Mouse (Mus musculus) G1E (cell line): Measurements from ENCODE around the gene Fthl17b. TPM values are rescaled to one million over a fixed set of nuclear protein-coding genes. Genes with fewer than 3 reads are reported as not detected.
"Not testable (repeated sequence)": the region's sequence is repeated elsewhere in the genome, so short reads cannot be mapped to it uniquely, and the experiment has no call there.

Experiments
- ATAC-seq: 2 replicates; pipeline ENCODE4 v1.8.0; 2016; ENCODE audit warnings: mild to moderate bottlenecking; ENCODE audit not compliant: insufficient number of reproducible peaks, poor library complexity, low FRiP score, severe bottlenecking; ENCODE audit errors: extremely low read depth
- DNase-seq: peaks from one replicate; pipeline ENCODE4 v3.0.0; 2012; ENCODE audit warnings: low spot score
- H3K27me3 ChIP-seq: 2 replicates; pipeline ENCODE4 v1.6.1; 2012; ENCODE audit warnings: mild to moderate bottlenecking, low read length, inconsistent platforms; ENCODE audit not compliant: insufficient read depth
- H3K36me3 ChIP-seq: replicated peaks from 2 replicates; pipeline ENCODE3; 2012; ENCODE audit warnings: mild to moderate bottlenecking, inconsistent platforms
- H3K4me1 ChIP-seq: 2 replicates; pipeline ENCODE4 v1.6.1; 2012; ENCODE audit warnings: low read depth, low read length, inconsistent platforms, mixed read lengths; ENCODE audit not compliant: insufficient read depth
- H3K4me3 ChIP-seq: 2 replicates; pipeline ENCODE4 v1.5.1; 2012; ENCODE audit warnings: low read depth, mild to moderate bottlenecking, inconsistent platforms, low read length, moderate library complexity, mixed read lengths
- H3K9me3 ChIP-seq: replicated peaks from 2 replicates; pipeline ENCODE4 v1.6.1; 2012; ENCODE audit warnings: inconsistent platforms
- CTCF ChIP-seq: IDR thresholded peaks from 2 replicates; pipeline ENCODE4 v1.5.1; 2012; ENCODE audit warnings: low read depth, low read length, inconsistent platforms, mixed read lengths
- GATA1 ChIP-seq: IDR thresholded peaks from 2 replicates; pipeline ENCODE4 v1.6.1; 2012; ENCODE audit warnings: borderline replicate concordance, low read length, inconsistent platforms, mixed read lengths
- GATA2 ChIP-seq: IDR thresholded peaks from 2 replicates; pipeline ENCODE4 v1.6.1; 2012; ENCODE audit warnings: low read depth, low read length, inconsistent platforms, borderline replicate concordance
- POLR2AphosphoS5 ChIP-seq: IDR thresholded peaks from 2 replicates; pipeline ENCODE4 v1.6.1; 2012; ENCODE audit warnings: low read depth, low read length, inconsistent platforms; ENCODE audit not compliant: insufficient replicate concordance
- TAL1 ChIP-seq: conservative IDR thresholded peaks from 2 replicates; pipeline ENCODE4 v1.6.1; 2012; ENCODE audit warnings: low read depth, low read length, inconsistent platforms, mixed read lengths
- polyA plus RNA-seq: library from polyadenylated mRNA; stranded (reverse); fragments of >175 nt; gene quantifications from 2 replicates; pipeline ENCODE4 v1.2.3, GENCODE M21; 2012
- total RNA-seq, 2 experiments: library from RNA; stranded (forward) in 1 of 2; stranded (reverse) in 1 of 2; fragments of 200-1000 nt in 1 of 2; fragments of >200 nt in 1 of 2; fragmentation: Nextera tagmentation in 1 of 2; gene quantifications; 2 replicates each; pipeline ENCODE4 v1.2.3; 2014 to 2017

Fthl17b gene
- total RNA-seq (2014; fragmentation: Nextera tagmentation) (not detected in 2 replicates), total RNA-seq (2017) (not detected in 2 replicates), polyA plus RNA-seq (not detected in 2 replicates)

DNA sequence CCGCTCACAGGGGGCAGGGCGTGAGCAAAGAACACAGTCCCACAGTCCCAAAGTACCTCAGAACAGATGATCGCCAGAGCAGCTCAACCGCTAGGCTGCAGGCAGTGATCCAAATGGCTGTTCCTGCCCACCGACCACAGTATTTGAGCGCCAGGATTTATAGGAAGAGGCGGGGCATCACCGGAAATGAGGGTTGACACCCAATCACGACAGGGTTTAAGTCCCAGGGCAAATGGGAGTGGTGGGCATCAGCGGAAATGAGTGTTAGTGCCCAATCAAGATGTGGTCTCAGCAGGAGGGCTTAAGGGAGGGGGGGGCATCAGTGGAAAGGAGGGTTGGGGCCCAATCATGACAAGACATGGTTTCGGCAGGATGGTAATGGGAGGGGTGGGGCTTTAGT, at the start of gene Fthl17b:
Gene Fthl17b, minus strand, starts transcription at position 101 of the 400 bp plus-strand sequence.
- H3K9me3 ChIP-seq, ATAC-seq, H3K27me3 ChIP-seq, H3K4me1 ChIP-seq, H3K36me3 ChIP-seq, DNase-seq, H3K4me3 ChIP-seq: not testable (repeated sequence)

DNA sequence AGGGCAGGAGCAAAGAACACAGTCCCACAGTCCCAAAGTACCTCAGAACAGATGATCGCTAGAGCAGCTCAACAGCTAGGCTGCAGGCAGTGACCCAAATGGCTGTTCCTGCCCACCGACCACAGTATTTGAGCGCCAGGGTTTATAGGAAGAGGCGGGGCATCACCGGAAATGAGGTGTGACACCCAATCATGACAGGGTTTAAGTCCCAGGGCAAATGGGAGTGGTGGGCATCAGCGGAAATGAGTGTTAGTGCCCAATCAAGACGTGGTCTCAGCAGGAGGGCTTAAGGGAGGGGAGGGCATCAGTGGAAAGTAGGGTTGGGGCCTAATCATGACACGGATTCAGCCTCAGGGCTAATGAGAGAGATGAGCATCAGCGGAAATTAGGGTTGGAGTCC, 23.9 kb upstream of the Fthl17b start, which contains the start of gene Fthl17d:
Gene Fthl17d, minus strand, starts transcription at position 101 of the 400 bp plus-strand sequence.
- H3K4me1 ChIP-seq, H3K9me3 ChIP-seq, H3K27me3 ChIP-seq, DNase-seq, H3K36me3 ChIP-seq, ATAC-seq, H3K4me3 ChIP-seq: not testable (repeated sequence)

DNA sequence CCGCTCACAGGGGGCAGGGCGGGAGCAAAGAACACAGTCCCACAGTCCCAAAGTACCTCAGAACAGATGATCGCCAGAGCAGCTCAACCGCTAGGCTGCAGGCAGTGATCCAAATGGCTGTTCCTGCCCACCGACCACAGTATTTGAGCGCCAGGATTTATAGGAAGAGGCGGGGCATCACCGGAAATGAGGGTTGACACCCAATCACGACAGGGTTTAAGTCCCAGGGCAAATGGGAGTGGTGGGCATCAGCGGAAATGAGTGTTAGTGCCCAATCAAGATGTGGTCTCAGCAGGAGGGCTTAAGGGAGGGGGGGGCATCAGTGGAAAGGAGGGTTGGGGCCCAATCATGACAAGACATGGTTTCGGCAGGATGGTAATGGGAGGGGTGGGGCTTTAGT, 13.7 kb upstream of the Fthl17b start, which contains the start of gene Fthl17c:
Gene Fthl17c, minus strand, starts transcription at position 101 of the 400 bp plus-strand sequence.
- H3K4me1 ChIP-seq, H3K36me3 ChIP-seq, DNase-seq, H3K4me3 ChIP-seq, ATAC-seq, H3K27me3 ChIP-seq, H3K9me3 ChIP-seq: not testable (repeated sequence)

DNA sequence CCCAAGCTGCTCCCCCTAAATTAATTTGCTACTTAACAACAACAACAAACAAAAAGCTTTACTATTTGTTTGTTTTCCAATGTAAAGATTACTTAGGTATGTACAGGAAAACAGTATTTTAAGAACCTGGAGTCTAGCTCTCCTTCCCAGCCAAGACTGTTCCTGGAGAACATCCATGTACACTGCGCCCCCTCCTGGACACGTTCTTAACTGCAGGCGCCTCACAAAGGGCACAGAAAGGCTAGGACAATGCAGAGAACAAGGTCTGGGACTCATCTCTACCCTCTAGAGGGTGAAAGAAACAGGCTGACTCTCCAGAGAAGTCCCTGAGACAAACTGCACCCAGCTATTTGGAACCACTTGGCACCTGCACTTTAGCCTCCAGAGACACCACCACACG, 1.8 kb upstream of the Fthl17b start:
- not testable (repeated sequence) for ATAC-seq, H3K36me3 ChIP-seq, H3K27me3 ChIP-seq, DNase-seq, H3K4me3 ChIP-seq, H3K4me1 ChIP-seq, H3K9me3 ChIP-seq

DNA sequence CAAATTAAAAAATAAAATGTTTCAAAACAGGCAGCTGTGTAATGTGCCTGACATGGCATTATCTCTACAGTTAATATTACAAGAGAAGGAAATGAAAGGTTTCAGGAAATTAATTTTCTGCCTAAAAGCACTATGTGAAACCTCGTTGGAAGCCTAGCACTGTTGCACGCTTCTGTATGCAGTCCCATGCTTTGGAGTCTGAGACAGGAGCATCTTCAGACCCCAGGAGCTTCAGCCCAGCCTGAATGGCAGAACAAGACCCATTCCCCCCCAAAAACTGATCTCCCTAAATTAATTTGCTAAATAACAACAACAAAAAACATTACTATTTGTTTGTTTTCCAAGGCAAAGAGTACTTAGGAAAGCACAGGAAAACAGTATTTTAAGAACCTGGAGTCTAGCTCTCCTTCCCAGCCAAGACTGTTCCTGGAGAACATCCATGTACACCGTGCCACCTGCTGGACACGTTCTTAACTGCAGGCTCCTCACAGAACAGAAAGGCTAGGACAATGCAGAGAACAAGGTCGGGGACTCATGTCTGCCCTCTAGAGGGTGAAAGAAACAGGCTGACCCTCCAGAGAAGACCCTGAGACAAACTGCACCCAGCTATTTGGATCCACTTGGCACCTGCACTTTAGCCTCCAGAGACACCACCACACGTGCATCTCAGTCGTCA, 14.5 kb downstream of the Fthl17b start:
- H3K4me1 ChIP-seq, ATAC-seq, H3K4me3 ChIP-seq, H3K27me3 ChIP-seq, DNase-seq, H3K36me3 ChIP-seq, H3K9me3 ChIP-seq: not testable (repeated sequence)

DNA sequence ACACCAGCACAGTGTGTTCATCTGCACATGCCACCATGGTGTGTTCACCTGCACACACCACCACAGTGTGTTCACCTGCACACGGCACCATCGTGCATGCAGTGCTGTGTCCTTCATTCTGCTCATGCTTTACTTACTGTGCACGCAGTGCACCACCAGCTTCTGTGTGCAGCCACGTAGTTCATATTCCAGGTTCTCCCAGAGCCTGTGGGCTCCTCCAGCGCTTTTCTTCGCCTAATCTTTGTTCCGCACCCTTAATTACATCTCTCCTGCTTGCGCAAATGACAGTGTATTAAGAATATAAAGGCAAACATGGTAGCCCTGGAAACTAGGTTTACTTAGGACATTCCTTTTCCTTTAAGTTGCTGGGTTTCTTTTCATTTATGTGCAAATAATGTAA, 18.7 kb downstream of the Fthl17b start:
- H3K36me3 ChIP-seq, result no peaks in the 10 kb centered on the region
- no peak overlapping the region for H3K4me3 ChIP-seq
- H3K27me3 ChIP-seq, result no peaks in the 10 kb centered on the region
- TF ChIP-seq TAL1, result no peak
- no peak for TF ChIP-seq GATA2
- TF ChIP-seq POLR2AphosphoS5, result no peak
- TF ChIP-seq CTCF, result no peak
- TF ChIP-seq GATA1, result no peak
- H3K4me1 ChIP-seq, result no peaks in the 10 kb centered on the region
- ATAC-seq (no peak), DNase-seq (no peak)
- H3K9me3 ChIP-seq, result no peaks in the 10 kb centered on the region

DNA sequence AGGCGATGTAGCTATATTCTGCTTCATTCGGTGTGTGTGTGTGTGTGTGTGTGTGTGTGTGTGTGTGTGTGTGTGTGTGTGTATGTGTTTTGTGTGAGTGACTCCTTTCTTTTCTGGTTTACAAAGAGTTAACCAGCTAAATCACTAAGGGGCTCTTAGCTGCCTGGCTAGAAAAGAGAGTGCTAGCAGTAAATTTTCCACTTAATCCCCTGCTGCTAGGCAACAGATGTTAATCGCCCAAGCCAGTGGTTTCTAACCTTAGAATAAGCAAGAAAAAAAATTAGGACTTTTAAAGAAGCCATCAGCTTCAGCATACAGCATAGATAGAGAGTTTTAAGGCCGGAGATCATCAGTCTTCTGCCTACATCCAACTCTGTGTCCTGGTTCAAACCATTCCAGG, 35.5 kb downstream of the Fthl17b start:
- H3K36me3 ChIP-seq, result no peaks in the 10 kb centered on the region
- ATAC-seq (no peak), DNase-seq (no peak)
- no peaks in the 10 kb centered on the region for H3K27me3 ChIP-seq
- no peaks in the 10 kb centered on the region for H3K9me3 ChIP-seq
- H3K4me1 ChIP-seq, result no peaks in the 10 kb centered on the region
- TF ChIP-seq GATA1 (no peak), TAL1 (no peak), GATA2 (no peak), CTCF (no peak), POLR2AphosphoS5 (no peak)
- no peak overlapping the region for H3K4me3 ChIP-seq
